Mouse (Mus musculus): ENCODE data around the gene Uap1l1. TPM values are rescaled to one million over a fixed set of nuclear protein-coding genes. Genes with fewer than 3 reads are reported as not detected.

Gene Uap1l1
- polyA plus RNA-seq, 1 experiment from 2014 or later = 5.3 TPM

- Histone ChIP-seq H3K9me3 (ENCODE audit: control insufficient read depth, low read length) (no peaks in the 10 kb centered on the region), H3K27me3 (ENCODE audit: control insufficient read depth, insufficient read depth, low read length) (peaks cover 74% of the 10 kb centered on the region), H3K36me3 (ENCODE audit: control insufficient read depth, insufficient read depth, low read length) (peaks cover 29% of the 10 kb centered on the region), H3K27ac (replicated peaks; ENCODE audit: low read depth, low read length) (no peak overlapping the region), H3K4me1 (ENCODE audit: control insufficient read depth, insufficient read depth, low read length) (no peaks in the 10 kb centered on the region), H3K9ac (replicated peaks; ENCODE audit: low read length) (no peak overlapping the region), H3K4me2 (ENCODE audit: low read length) (no peak overlapping the region), H3K4me3 (replicated peaks; ENCODE audit: low read depth, low read length) (no peak overlapping the region)
- WGBS = 6% methylated on average over 11 of the region's 11 CpGs
- ATAC-seq (ENCODE audit: low FRiP score, low TSS enrichment) (no peak), DNase-seq (no peak)
These were observed 54.0 kb downstream of the Uap1l1 start for GRCm38 (mm10) chr2:25311491-25311891.

DNA sequence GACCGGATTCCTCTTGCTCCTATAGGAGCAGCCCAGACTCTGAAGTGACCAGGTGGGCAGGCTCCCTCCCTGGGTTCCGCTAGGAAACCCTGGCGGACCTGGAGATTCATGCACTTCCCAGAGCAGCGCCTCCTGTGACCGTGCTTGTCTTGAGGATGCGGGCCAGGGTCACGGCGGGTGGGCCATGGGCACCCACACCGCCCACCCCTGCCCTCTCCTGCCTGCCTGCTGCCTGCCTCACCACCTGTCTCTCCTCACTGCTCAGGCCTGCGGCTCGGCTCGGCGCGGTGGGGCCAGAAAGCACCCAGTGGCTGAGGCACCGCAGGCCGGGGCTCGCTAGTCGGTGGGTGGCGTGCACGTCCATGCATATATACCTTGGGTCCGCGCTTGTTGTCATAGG lies 54.5 kb downstream of the Uap1l1 start:
- ATAC-seq (ENCODE audit: low FRiP score, low TSS enrichment) = no peak
- no peaks in the 10 kb centered on the region for H3K4me1 ChIP-seq (ENCODE audit: control insufficient read depth, insufficient read depth, low read length)
- no peak for DNase-seq
- peaks cover 69% of the 10 kb centered on the region for H3K27me3 ChIP-seq (ENCODE audit: control insufficient read depth, insufficient read depth, low read length)
- H3K4me3 ChIP-seq (replicated peaks; ENCODE audit: low read depth, low read length) = no peak overlapping the region
- no peak overlapping the region for H3K4me2 ChIP-seq (ENCODE audit: low read length)
- no peak overlapping the region for H3K27ac ChIP-seq (replicated peaks; ENCODE audit: low read depth, low read length)
- H3K36me3 ChIP-seq (ENCODE audit: control insufficient read depth, insufficient read depth, low read length) = peaks cover 29% of the 10 kb centered on the region
- no peaks in the 10 kb centered on the region for H3K9me3 ChIP-seq (ENCODE audit: control insufficient read depth, low read length)
- WGBS = 3% methylated on average over 22 of the region's 22 CpGs
- H3K9ac ChIP-seq (replicated peaks; ENCODE audit: low read length) = no peak overlapping the region

- Histone ChIP-seq H3K4me1 (ENCODE audit: control insufficient read depth, insufficient read depth, low read length) (0 out of 2 replicates have a peak, but pooled peaks cover 4% of the 10 kb centered on the region), H3K9me3 (ENCODE audit: control insufficient read depth, low read length) (no peaks in the 10 kb centered on the region), H3K4me2 (ENCODE audit: low read length) (no peak overlapping the region), H3K27me3 (ENCODE audit: control insufficient read depth, insufficient read depth, low read length) (peaks cover 67% of the 10 kb centered on the region), H3K9ac (replicated peaks; ENCODE audit: low read length) (no peak overlapping the region), H3K36me3 (ENCODE audit: control insufficient read depth, insufficient read depth, low read length) (peaks cover 29% of the 10 kb centered on the region), H3K4me3 (replicated peaks; ENCODE audit: low read depth, low read length) (no peak overlapping the region), H3K27ac (replicated peaks; ENCODE audit: low read depth, low read length) (no peak overlapping the region)
- DNase-seq = no peak
- 54% methylated on average over 10 of the region's 10 CpGs for WGBS
- no peak for ATAC-seq (ENCODE audit: low FRiP score, low TSS enrichment)
These were observed 55.3 kb downstream of the Uap1l1 start for GRCm38 (mm10) chr2:25310180-25310579.

Other genes with a start within 250 kb of the Uap1l1 start
- 13.0 and 20.8 TPM in 2 replicates for gene Nrarp, start 184.9 kb downstream of the Uap1l1 start, polyA plus RNA-seq (2014; fragmentation: Nextera tagmentation; extraction: Ambion mirVana)
- 0.66 and 1.1 TPM in 2 replicates for gene Tor4a, start 168.8 kb downstream of the Uap1l1 start, polyA plus RNA-seq (2014; fragmentation: Nextera tagmentation; extraction: Ambion mirVana)
- gene Nelfb, start 154.2 kb downstream of the Uap1l1 start, polyA plus RNA-seq (2014; fragmentation: Nextera tagmentation; extraction: Ambion mirVana) = 82.6 and 98.7 TPM in 2 replicates
- 0.16 TPM in 1 of 2 replicates, not detected in the other for gene Stpg3, start 151.0 kb downstream of the Uap1l1 start, polyA plus RNA-seq (2014; fragmentation: Nextera tagmentation; extraction: Ambion mirVana)
- gene Fam166a, start 146.9 kb downstream of the Uap1l1 start, polyA plus RNA-seq (2014; fragmentation: Nextera tagmentation; extraction: Ambion mirVana) = not detected in 2 replicates
- 319 and 339 TPM in 2 replicates for gene Tubb4b, start 141.0 kb downstream of the Uap1l1 start, polyA plus RNA-seq (2014; fragmentation: Nextera tagmentation; extraction: Ambion mirVana)
- gene Slc34a3, start 131.3 kb downstream of the Uap1l1 start, polyA plus RNA-seq (2014; fragmentation: Nextera tagmentation; extraction: Ambion mirVana) = not detected in 2 replicates
- gene Rnf224, start 128.9 kb downstream of the Uap1l1 start, polyA plus RNA-seq (2014; fragmentation: Nextera tagmentation; extraction: Ambion mirVana) = not detected in 2 replicates
- gene Rnf208, start 123.4 kb downstream of the Uap1l1 start, polyA plus RNA-seq (2014; fragmentation: Nextera tagmentation; extraction: Ambion mirVana) = 138 and 147 TPM in 2 replicates
- not detected in 2 replicates for gene Cysrt1, start 123.2 kb downstream of the Uap1l1 start, polyA plus RNA-seq (2014; fragmentation: Nextera tagmentation; extraction: Ambion mirVana)
- 3.7 and 5.1 TPM in 2 replicates for gene AL732309.1, start 118.8 kb downstream of the Uap1l1 start, polyA plus RNA-seq (2014; fragmentation: Nextera tagmentation; extraction: Ambion mirVana)
- 11.3 and 12.9 TPM in 2 replicates for gene Tmem203, start 110.2 kb downstream of the Uap1l1 start, polyA plus RNA-seq (2014; fragmentation: Nextera tagmentation; extraction: Ambion mirVana)
- 13.1 and 13.3 TPM in 2 replicates for gene Tprn, start 103.1 kb downstream of the Uap1l1 start, polyA plus RNA-seq (2014; fragmentation: Nextera tagmentation; extraction: Ambion mirVana)
- 196 TPM in 2 replicates for gene Ssna1, start 93.2 kb downstream of the Uap1l1 start, polyA plus RNA-seq (2014; fragmentation: Nextera tagmentation; extraction: Ambion mirVana)
- gene Anapc2, start 93.2 kb downstream of the Uap1l1 start, polyA plus RNA-seq (2014; fragmentation: Nextera tagmentation; extraction: Ambion mirVana) = 112 and 117 TPM in 2 replicates
- gene Tmem210, start 77.5 kb downstream of the Uap1l1 start, polyA plus RNA-seq (2014; fragmentation: Nextera tagmentation; extraction: Ambion mirVana) = not detected in 2 replicates
- gene Lrrc26, start 75.8 kb downstream of the Uap1l1 start, polyA plus RNA-seq (2014; fragmentation: Nextera tagmentation; extraction: Ambion mirVana) = 0.30 TPM in 1 of 2 replicates, not detected in the other
- gene Grin1, start 46.5 kb downstream of the Uap1l1 start, polyA plus RNA-seq (2014; fragmentation: Nextera tagmentation; extraction: Ambion mirVana) = 40.5 and 41.3 TPM in 2 replicates
- 71.2 and 78.7 TPM in 2 replicates for gene Man1b1, start 33.3 kb downstream of the Uap1l1 start, polyA plus RNA-seq (2014; fragmentation: Nextera tagmentation; extraction: Ambion mirVana)
- 19.2 and 19.8 TPM in 2 replicates for gene Dpp7, start 9.3 kb downstream of the Uap1l1 start, polyA plus RNA-seq (2014; fragmentation: Nextera tagmentation; extraction: Ambion mirVana)
- 13.0 and 15.4 TPM in 2 replicates for gene Sapcd2, start 6.6 kb upstream of the Uap1l1 start, polyA plus RNA-seq (2014; fragmentation: Nextera tagmentation; extraction: Ambion mirVana)
- gene Entpd2, start 30.2 kb upstream of the Uap1l1 start, polyA plus RNA-seq (2014; fragmentation: Nextera tagmentation; extraction: Ambion mirVana) = 2.0 and 2.1 TPM in 2 replicates
- gene Npdc1, start 33.7 kb upstream of the Uap1l1 start, polyA plus RNA-seq (2014; fragmentation: Nextera tagmentation; extraction: Ambion mirVana) = 374 and 422 TPM in 2 replicates
- 0.17 and 0.26 TPM in 2 replicates for gene Fut7, start 57.6 kb upstream of the Uap1l1 start, polyA plus RNA-seq (2014; fragmentation: Nextera tagmentation; extraction: Ambion mirVana)
- 16.9 and 17.7 TPM in 2 replicates for gene Abca2, start 63.0 kb upstream of the Uap1l1 start, polyA plus RNA-seq (2014; fragmentation: Nextera tagmentation; extraction: Ambion mirVana)
- 1.7 and 1.9 TPM in 2 replicates for gene Clic3, start 91.2 kb upstream of the Uap1l1 start, polyA plus RNA-seq (2014; fragmentation: Nextera tagmentation; extraction: Ambion mirVana)
- gene Paxx, start 95.4 kb upstream of the Uap1l1 start, polyA plus RNA-seq (2014; fragmentation: Nextera tagmentation; extraction: Ambion mirVana) = 95.4 and 126 TPM in 2 replicates
- 3.7 and 71.9 TPM in 2 replicates for gene Ptgds, start 104.4 kb upstream of the Uap1l1 start, polyA plus RNA-seq (2014; fragmentation: Nextera tagmentation; extraction: Ambion mirVana)
- not detected in 2 replicates for gene Lcn12, start 128.2 kb upstream of the Uap1l1 start, polyA plus RNA-seq (2014; fragmentation: Nextera tagmentation; extraction: Ambion mirVana)
- gene Fbxw5, start 135.1 kb upstream of the Uap1l1 start, polyA plus RNA-seq (2014; fragmentation: Nextera tagmentation; extraction: Ambion mirVana) = 110 and 117 TPM in 2 replicates
- gene C8g, start 136.0 kb upstream of the Uap1l1 start, polyA plus RNA-seq (2014; fragmentation: Nextera tagmentation; extraction: Ambion mirVana) = 5.5 and 6.1 TPM in 2 replicates
- gene Traf2, start 181.3 kb upstream of the Uap1l1 start, polyA plus RNA-seq (2014; fragmentation: Nextera tagmentation; extraction: Ambion mirVana) = 17.3 and 19.2 TPM in 2 replicates
- gene Edf1, start 192.2 kb upstream of the Uap1l1 start, polyA plus RNA-seq (2014; fragmentation: Nextera tagmentation; extraction: Ambion mirVana) = 318 and 409 TPM in 2 replicates
- 2.1 and 3.9 TPM in 2 replicates for gene Mamdc4, start 209.2 kb upstream of the Uap1l1 start, polyA plus RNA-seq (2014; fragmentation: Nextera tagmentation; extraction: Ambion mirVana)
- 167 and 206 TPM in 2 replicates for gene Phpt1, start 209.5 kb upstream of the Uap1l1 start, polyA plus RNA-seq (2014; fragmentation: Nextera tagmentation; extraction: Ambion mirVana)
- 8.8 and 9.2 TPM in 2 replicates for gene Ajm1, start 216.1 kb upstream of the Uap1l1 start, polyA plus RNA-seq (2014; fragmentation: Nextera tagmentation; extraction: Ambion mirVana)
- 60.9 and 62.6 TPM in 2 replicates for gene Rabl6, start 242.8 kb upstream of the Uap1l1 start, polyA plus RNA-seq (2014; fragmentation: Nextera tagmentation; extraction: Ambion mirVana)